Mouse (Mus musculus): ENCODE measurements around the gene Ttll5.

GRCm38 (mm10) chr12:86014174-86014573 lies 189.7 kb downstream of the Ttll5 start:
- TF ChIP-seq CTCF (IDR thresholded peaks at IDR 0.05; ENCODE audit: low read depth) (no peak), EP300 (IDR thresholded peaks at IDR 0.05; ENCODE audit: low read depth) (no peak)

All from liver, embryonic 14.5 days (tissue).